Mouse (Mus musculus) gonadal fat pad, adult 2 months (tissue): ENCODE data around the gene Slc39a8. TPM values are rescaled to one million over a fixed set of nuclear protein-coding genes. Genes with fewer than 3 reads are reported as not detected.
A peak's percentile ranks its signal among the peaks of the same experiment; 100 is the strongest.

Source experiments
- DNase-seq: peaks from one replicate; pipeline ENCODE4 v3.0.0-alpha.2; 2012; ENCODE audit warnings: low read depth
- polyA plus RNA-seq: library from polyadenylated mRNA; depleted of rRNA; stranded (reverse); fragments of >200 nt; gene quantifications from 2 replicates; pipeline ENCODE4 v1.2.3, GENCODE M21; 2012

Gene Slc39a8
- polyA plus RNA-seq, 1 experiment, result 20.7 TPM

DNA sequence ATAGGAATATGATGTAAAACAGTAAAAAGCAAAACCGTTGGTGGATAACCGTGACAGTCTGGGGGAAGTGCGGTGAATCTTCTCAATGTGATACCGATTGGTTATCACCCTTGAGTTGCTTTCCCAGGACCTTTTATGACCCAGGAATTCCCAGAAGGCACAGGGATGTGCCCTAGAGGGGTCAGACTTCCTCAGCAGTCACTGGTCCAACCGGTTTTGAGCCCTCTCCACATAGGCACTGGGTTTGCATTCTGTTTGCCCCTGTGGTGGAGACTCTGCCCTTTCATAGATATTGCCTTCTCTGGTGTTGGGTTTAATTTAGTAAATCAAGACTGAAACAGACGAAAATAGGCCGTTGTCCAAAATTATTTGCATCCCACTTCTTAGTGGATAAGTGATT, 20.8 kb downstream of the Slc39a8 start:
- DNase-seq, result no peak

- no peak for DNase-seq
Measured at GRCm38 (mm10) chr3:135851607-135852006, 26.5 kb downstream of the Slc39a8 start.

GRCm38 (mm10) chr3:135853604-135854297, 28.7 kb downstream of the Slc39a8 start:
- DNase-seq, result no peak

GRCm38 (mm10) chr3:135854298-135854984, 29.4 kb downstream of the Slc39a8 start:
- no peak for DNase-seq

DNA sequence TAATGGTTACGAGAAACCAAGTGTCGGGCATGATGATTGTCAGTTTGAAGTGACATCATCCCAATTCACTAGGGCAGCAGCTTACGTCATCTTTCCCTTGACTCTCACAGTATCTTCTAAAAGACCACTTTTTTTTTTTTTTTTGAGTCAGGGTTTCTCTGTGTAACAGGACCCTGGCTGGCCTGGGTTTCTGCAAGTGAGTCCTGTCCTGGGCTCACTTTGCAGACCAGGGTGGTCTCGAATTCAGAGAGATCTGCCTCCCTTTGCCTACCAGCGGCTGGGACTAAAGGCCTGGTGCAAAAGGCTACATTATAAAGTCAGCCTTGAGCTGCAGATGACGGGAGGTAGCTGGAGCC, 29.9 kb downstream of the Slc39a8 start:
- DNase-seq, result no peak

GRCm38 (mm10) chr3:135856303-135856702, 31.2 kb downstream of the Slc39a8 start:
- no peak for DNase-seq

GRCm38 (mm10) chr3:135857134-135857533, 32.1 kb downstream of the Slc39a8 start:
- DNase-seq, result no peak

DNA sequence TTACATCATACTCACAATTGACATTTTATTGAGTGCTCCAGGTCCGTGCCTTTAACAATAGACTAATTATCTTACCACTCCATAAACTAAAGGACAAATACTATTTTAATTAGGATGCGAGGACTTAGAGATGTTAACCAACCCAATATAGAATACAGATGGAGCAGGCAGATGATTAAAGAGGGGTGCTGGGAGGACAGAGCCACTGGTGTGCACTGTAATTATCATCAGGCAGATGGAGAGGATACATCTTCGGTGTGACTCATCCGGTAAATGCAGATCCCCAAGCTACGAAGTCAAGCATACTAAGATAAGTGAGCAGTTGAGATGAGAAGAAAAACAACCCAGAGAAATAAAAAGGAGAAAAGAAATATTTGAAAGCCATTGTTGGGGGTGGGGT, 34.4 kb downstream of the Slc39a8 start:
- DNase-seq, result no peak

- no peak for DNase-seq
Measured at GRCm38 (mm10) chr3:135862804-135863203, 37.7 kb downstream of the Slc39a8 start.

- no peak for DNase-seq
Measured at GRCm38 (mm10) chr3:135869041-135869440, 44.0 kb downstream of the Slc39a8 start.

- no peak for DNase-seq
Measured at GRCm38 (mm10) chr3:135872325-135872724, 47.2 kb downstream of the Slc39a8 start.

DNA sequence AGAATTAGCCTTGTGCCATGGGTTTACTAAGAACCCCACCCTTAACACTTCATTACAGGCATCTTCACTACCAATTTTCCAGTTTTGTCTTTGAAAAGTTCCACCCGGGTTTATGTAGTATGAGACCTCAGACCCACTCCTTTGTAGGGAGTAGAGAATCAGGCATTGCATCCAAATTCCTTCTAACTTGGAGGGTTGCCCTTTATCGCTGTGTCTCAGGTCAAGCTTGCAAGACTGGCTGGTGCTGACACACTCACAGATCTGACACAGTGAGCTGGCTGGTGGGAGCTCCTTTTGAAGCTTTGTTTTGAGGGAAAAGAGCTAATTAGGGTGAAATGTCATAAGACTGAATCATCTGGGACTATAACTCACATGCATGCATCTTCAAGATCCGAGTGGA, 48.5 kb downstream of the Slc39a8 start:
- DNase-seq, result no peak

GRCm38 (mm10) chr3:135878048-135878447, 53.0 kb downstream of the Slc39a8 start:
- DNase-seq, result no peak

DNA sequence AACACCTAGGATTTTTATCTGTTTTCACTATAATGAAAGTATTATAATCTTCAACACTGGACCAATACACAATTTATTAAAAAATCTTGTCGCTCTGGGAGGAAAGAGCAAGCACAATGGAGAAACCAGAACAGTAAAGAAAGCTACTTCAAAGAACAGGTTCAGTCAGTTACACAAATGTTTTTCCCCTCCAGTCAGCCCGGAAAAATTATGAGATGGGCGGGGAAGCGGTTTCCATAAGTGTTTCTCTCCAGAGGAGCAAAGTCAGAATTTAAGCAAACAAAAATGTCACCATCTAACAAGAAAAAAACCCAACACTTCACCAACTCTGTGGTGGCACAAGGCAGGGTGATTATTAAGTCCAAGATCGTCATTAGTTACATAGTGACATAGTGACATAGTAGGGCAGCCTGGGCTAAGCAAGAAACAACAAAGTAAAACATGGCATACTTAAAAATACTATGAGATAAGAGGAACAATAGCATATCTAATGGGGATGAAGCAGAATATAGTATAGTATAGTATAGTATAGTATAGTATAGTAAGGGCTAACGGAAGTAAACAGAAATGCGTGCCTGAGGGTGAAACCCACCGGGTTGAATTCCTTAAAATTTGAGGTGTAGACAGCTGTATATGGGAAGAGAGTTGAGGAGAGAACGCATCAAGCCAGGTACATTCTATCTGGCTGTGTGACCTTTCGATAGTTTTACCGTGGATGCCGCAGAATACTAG, 61.0 kb downstream of the Slc39a8 start:
- DNase-seq, result no peak

DNA sequence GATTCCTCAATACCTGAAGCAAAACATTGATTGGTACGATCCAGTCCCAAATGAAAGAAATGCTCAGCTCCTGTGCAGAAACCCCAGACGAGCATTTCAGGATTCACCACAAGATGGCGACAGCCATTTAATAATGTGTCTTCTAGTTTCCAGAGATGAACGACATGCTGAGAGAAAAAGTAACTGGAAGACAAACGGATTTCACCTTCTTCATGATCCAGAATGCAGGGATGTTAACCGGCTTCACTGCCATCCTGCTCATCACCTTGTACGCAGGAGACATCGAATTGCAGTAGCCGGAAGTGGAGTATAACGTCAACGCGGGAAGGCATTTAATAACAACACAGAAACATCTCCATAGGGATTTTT, 61.6 kb downstream of the Slc39a8 start:
- DNase-seq, result peak; percentile 10

- no peak for DNase-seq
Measured at GRCm38 (mm10) chr3:135887033-135887855, 62.2 kb downstream of the Slc39a8 start.

GRCm38 (mm10) chr3:135887856-135888155, 62.7 kb downstream of the Slc39a8 start:
- DNase-seq, result no peak

GRCm38 (mm10) chr3:135889401-135889800, 64.3 kb downstream of the Slc39a8 start:
- no peak for DNase-seq

- DNase-seq, result no peak
Measured at GRCm38 (mm10) chr3:135903366-135903765, 78.3 kb downstream of the Slc39a8 start.

DNA sequence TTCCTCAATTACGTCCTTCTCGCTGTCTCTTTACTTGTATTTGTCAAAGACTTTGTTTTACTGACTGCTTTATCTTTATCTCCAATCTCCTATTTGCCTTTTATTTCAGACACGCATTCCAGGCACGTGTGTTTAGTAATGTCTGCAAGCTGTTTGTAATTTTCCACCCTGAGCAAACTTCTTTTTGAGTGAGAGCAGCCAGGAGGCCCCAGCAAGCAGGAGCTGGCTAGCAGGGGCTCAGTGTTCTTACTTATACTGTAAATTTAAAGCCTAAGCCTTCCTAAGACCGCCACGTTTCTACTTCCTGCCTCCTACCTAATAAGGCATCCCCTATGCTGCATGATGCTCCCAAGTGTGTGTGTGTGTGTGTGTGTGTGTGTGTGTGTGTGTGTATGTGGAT, 79.8 kb downstream of the Slc39a8 start:
- no peak for DNase-seq

DNA sequence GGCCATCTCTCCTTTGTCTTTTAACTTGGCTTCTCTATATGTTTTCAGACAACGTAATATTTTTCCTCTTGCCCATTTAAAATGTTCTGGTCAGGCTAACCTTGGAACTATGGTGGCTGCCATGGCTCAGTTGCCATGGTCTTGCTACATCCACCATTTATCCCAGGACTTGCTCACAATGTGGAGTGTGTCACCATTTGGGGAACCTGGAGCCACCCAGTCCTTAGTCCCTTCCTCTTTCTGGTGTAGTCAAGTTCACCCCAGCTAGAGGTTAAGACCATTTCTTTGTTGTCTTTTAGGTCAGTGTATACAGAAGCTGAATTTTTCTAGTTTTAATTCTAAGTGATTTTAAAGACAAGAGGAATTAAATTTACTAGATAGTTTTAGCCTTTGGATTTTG, 80.7 kb downstream of the Slc39a8 start:
- no peak for DNase-seq

GRCm38 (mm10) chr3:135907028-135907427, 81.9 kb downstream of the Slc39a8 start:
- no peak for DNase-seq
